In the genomic region with DNA sequence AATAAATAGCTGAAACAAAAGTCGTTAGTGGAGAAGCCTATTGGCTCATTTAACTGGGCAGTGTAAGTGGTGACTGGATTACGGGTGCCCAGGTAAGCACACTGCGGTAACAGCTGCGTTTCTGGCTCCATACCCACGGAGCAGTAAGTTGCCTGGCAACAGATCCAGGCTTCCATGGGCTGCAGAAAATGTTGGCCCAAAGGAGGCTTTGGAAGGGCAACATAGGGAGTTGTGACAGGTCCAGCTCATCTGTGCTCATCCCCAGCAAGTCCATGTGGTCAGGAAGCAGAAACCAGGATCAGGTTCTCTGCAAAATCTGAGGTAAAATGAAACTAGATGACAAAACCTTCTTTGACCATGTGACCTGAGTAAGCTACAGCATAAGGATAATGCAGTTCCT, we compare ENCODE assay signal across 22 mouse cellular contexts. TPM values are rescaled to one million over a fixed set of nuclear protein-coding genes. Genes with fewer than 3 reads are reported as not detected.
DNase-seq lines count a peak whose midpoint lies in the region; ATAC-seq and TF ChIP-seq lines count a peak whose summit lies in the region.
"Had no signal": no experiment of that assay in that cellular context is flagged by ENCODE, and none has a peak within 500 bp of the region (broad histone marks: within the 10 kb centered on the region; RNA-seq: fewer than 3 reads in every experiment).

No protein-coding gene starts in this region.

- H3K9me3 ChIP-seq in intestine, postnatal 0 days (ENCODE audit: control insufficient read depth), result no peaks in the 10 kb centered on the region
- no peaks in the 10 kb centered on the region for H3K9me3 ChIP-seq in intestine, embryonic 15.5 days
- H3K9me3 ChIP-seq: embryonic facial prominence, embryonic 10.5 days; embryonic facial prominence, embryonic 13.5 days; forebrain, embryonic 12.5 days; hindbrain, embryonic 12.5 days; hindbrain, embryonic 15.5 days had no signal

- no peak overlapping the region for H3K9ac ChIP-seq in intestine, postnatal 0 days (ENCODE audit: low read depth, low read length)
- H3K9ac ChIP-seq in intestine, embryonic 15.5 days, result no peak overlapping the region
- H3K9ac ChIP-seq in heart, adult 2 months (ENCODE audit: low read depth, low read length), result no peak overlapping the region
- H3K9ac ChIP-seq: embryonic facial prominence, embryonic 13.5 days; forebrain, embryonic 12.5 days; hindbrain, embryonic 12.5 days; hindbrain, embryonic 15.5 days had no signal

- no peak overlapping the region for H3K4me3 ChIP-seq in intestine, postnatal 0 days (ENCODE audit: low read depth, low read length)
- H3K4me3 ChIP-seq in intestine, embryonic 15.5 days (replicated peaks), result no peak overlapping the region
- H3K4me3 ChIP-seq in heart, adult 2 months, result no peak overlapping the region
- H3K4me3 ChIP-seq: embryonic facial prominence, embryonic 10.5 days; embryonic facial prominence, embryonic 13.5 days; erythroblast, embryonic 14.5 days; forebrain, embryonic 12.5 days; hindbrain, embryonic 12.5 days; hindbrain, embryonic 15.5 days had no signal

- WGBS in intestine, postnatal 0 days, result 67% methylated on average over 5 of the region's 5 CpGs
- WGBS in intestine, embryonic 15.5 days, result 77% methylated on average over 5 of the region's 5 CpGs
- 77% methylated on average over 5 of the region's 5 CpGs for WGBS in heart, adult 2 months

- intact Hi-C loops in heart, adult 2 months (cut with DNase I), result no loop called here

- H3K4me2 ChIP-seq in intestine, postnatal 0 days (replicated peaks; ENCODE audit: low read depth), result 0 out of 2 replicates have a peak overlapping the region, but pooled peaks have one; percentile 30
- H3K4me2 ChIP-seq in intestine, embryonic 15.5 days (replicated peaks), result no peak overlapping the region
- H3K4me2 ChIP-seq: embryonic facial prominence, embryonic 13.5 days; forebrain, embryonic 12.5 days; heart, embryonic 11.5 days; hindbrain, embryonic 12.5 days; hindbrain, embryonic 15.5 days had no signal

- TF ChIP-seq EP300 in heart, adult 2 months (IDR thresholded peaks at IDR 0.05; ENCODE audit: insufficient read depth, low read depth, low read length), result no peak

- no peak for DNase-seq in cerebellum, postnatal 4 days (ENCODE audit: low spot score in 2 of 2)
- peak; percentile 18 to 39 for DNase-seq in cerebellum, postnatal 25 days
- no peak for DNase-seq in heart, adult 2 months
- DNase-seq: adrenal gland, postnatal 10 days; adrenal gland, postnatal 36 days; embryo, embryonic 11 days; gastrocnemius, postnatal 10 days; gastrocnemius, postnatal 36 days; kidney, adult 2 months had no signal

- H3K27me3 ChIP-seq in intestine, postnatal 0 days (replicated peaks; ENCODE audit: control insufficient read depth, insufficient read depth, low read length), result no peaks in the 10 kb centered on the region
- H3K27me3 ChIP-seq in intestine, embryonic 15.5 days (replicated peaks), result no peaks in the 10 kb centered on the region
- no peaks in the 10 kb centered on the region for H3K27me3 ChIP-seq in heart, adult 2 months (ENCODE audit: control insufficient read depth, insufficient read depth, low read length)
- H3K27me3 ChIP-seq: embryonic facial prominence, embryonic 13.5 days; forebrain, embryonic 12.5 days; hindbrain, embryonic 12.5 days; hindbrain, embryonic 15.5 days had no signal

- TF ChIP-seq CTCF in intestine, postnatal 0 days (IDR thresholded peaks at IDR 0.05; ENCODE audit: low read depth), result no peak
- no peak for TF ChIP-seq CTCF in heart, adult 2 months (IDR thresholded peaks at IDR 0.05)

- peak; percentile 74 for ATAC-seq in cerebellum, adult (ENCODE audit: insufficient number of reproducible peaks, low FRiP score, low TSS enrichment)
- ATAC-seq in intestine, postnatal 0 days, result no peak
- no peak for ATAC-seq in intestine, embryonic 15.5 days
- ATAC-seq: forebrain, embryonic 16.5 days; Patski had no signal

- H3K27ac ChIP-seq in intestine, postnatal 0 days (ENCODE audit: low read depth, low read length), result no peak overlapping the region
- no peak overlapping the region for H3K27ac ChIP-seq in intestine, embryonic 15.5 days
- no peak overlapping the region for H3K27ac ChIP-seq in heart, adult 2 months
- H3K27ac ChIP-seq: embryonic facial prominence, embryonic 10.5 days; embryonic facial prominence, embryonic 13.5 days; forebrain, embryonic 12.5 days; hindbrain, embryonic 12.5 days; hindbrain, embryonic 15.5 days had no signal

- H3K4me1 ChIP-seq in intestine, postnatal 0 days (replicated peaks; ENCODE audit: control insufficient read depth, insufficient read depth, low read length), result no peaks in the 10 kb centered on the region
- no peaks in the 10 kb centered on the region for H3K4me1 ChIP-seq in intestine, embryonic 15.5 days (replicated peaks)
- no peaks in the 10 kb centered on the region; the same call in 1 of the 2 replicates for H3K4me1 ChIP-seq in heart, adult 2 months (ENCODE audit: control insufficient read depth, insufficient read depth, low read length)
- H3K4me1 ChIP-seq: embryonic facial prominence, embryonic 10.5 days; embryonic facial prominence, embryonic 13.5 days; forebrain, embryonic 12.5 days; hindbrain, embryonic 12.5 days; hindbrain, embryonic 15.5 days had no signal

- no peak for TF ChIP-seq POLR2A in heart, adult 2 months (IDR thresholded peaks at IDR 0.05; ENCODE audit: insufficient read depth, low read depth, low read length)

- no peaks in the 10 kb centered on the region for H3K36me3 ChIP-seq in intestine, postnatal 0 days (ENCODE audit: control insufficient read depth, insufficient read depth)
- no peaks in the 10 kb centered on the region for H3K36me3 ChIP-seq in intestine, embryonic 15.5 days
- H3K36me3 ChIP-seq in heart, adult 2 months (ENCODE audit: control insufficient read depth, insufficient read depth, low read length), result no peaks in the 10 kb centered on the region
- H3K36me3 ChIP-seq: embryonic facial prominence, embryonic 10.5 days; embryonic facial prominence, embryonic 13.5 days; forebrain, embryonic 12.5 days; hindbrain, embryonic 12.5 days; hindbrain, embryonic 15.5 days had no signal

- no peaks in the 10 kb centered on the region for H3K79me2 ChIP-seq in heart, adult 2 months (replicated peaks; ENCODE audit: control insufficient read depth, insufficient read depth, low read length)

RNA-seq across cellular contexts. Expression of gene Mb21d2, which starts 20.3 kb away (rescaled TPM):
- polyA plus RNA-seq in intestine, postnatal 0 days (2015; fragmentation: Nextera tagmentation; extraction: Ambion mirVana), result 6.6 and 6.8 TPM in 2 replicates
- polyA plus RNA-seq in intestine, embryonic 15.5 days (2015; fragmentation: Nextera tagmentation; extraction: Ambion mirVana), result 9.0 and 9.1 TPM in 2 replicates
- 1 to 10 TPM; 7.7 to 8.3 TPM for total RNA-seq in heart, adult 2 months (2021)
- polyA plus RNA-seq in heart, adult 2 months (2012; rRNA removed), result 8.2 and 9.2 TPM in 2 replicates
- total RNA-seq: granulocyte monocyte progenitor cell, adult 5-6 weeks had no signal
- polyA plus RNA-seq: erythroblast, embryonic 14.5 days had no signal

Comparison
In these comparisons a context has a peak if more than half of its experiments do, and no peak if none do; other contexts are left out.
1. DNase-seq: peak in cerebellum, postnatal 25 days (2 of 2); none in cerebellum, postnatal 4 days (0 of 2) and heart, adult 2 months (0 of 2).